19 mouse cellular contexts compared by ENCODE assay signal in the genomic region with DNA sequence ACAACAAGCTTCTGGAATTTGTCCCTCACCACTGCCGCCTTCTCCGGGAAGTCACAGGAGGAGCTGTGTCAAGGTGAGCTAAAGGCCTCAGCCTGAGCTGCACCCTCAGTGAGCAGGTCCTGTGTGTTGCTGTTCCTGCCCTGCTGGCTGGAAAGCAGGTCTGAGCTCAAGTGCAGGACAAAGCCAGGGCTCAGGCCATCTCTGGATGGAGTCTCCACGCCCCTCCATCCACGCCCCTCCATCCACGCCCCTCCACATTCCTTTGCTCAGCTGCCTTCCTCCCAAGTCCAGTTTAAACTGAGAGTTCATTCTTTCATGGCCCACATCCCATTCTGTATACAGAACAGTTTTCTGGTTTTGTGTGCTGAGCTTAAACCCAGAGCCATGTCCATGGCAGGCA. TPM values are rescaled to one million over a fixed set of nuclear protein-coding genes. Genes with fewer than 3 reads are reported as not detected.
"Had no signal": no experiment of that assay in that cellular context is flagged by ENCODE, and none has a peak within 500 bp of the region (broad histone marks: within the 10 kb centered on the region; RNA-seq: fewer than 3 reads in every experiment).

No protein-coding gene starts in this region.

- H3K27ac ChIP-seq: midbrain, embryonic 10.5 days; midbrain, embryonic 12.5 days; neural tube, embryonic 12.5 days had no signal

- H3K9ac ChIP-seq: lung, embryonic 14.5 days; midbrain, embryonic 12.5 days; neural tube, embryonic 12.5 days had no signal

- H3K9me3 ChIP-seq: midbrain, embryonic 10.5 days; midbrain, embryonic 12.5 days; neural tube, embryonic 12.5 days had no signal

- H3K4me1 ChIP-seq: midbrain, embryonic 10.5 days; midbrain, embryonic 12.5 days; neural tube, embryonic 12.5 days had no signal

- DNase-seq: lung, adult 18-20 months; lung, embryonic 14.5 days; lung, postnatal 4 days; midbrain, embryonic 14.5 days; right cerebral cortex, postnatal 14 days; right cerebral cortex, postnatal 4 days; spleen, adult 18-20 months; thymus, adult 18-20 months; thymus, postnatal 14 days; thymus, postnatal 36 days had no signal

- H3K4me2 ChIP-seq: lung, embryonic 14.5 days; midbrain, embryonic 12.5 days; neural tube, embryonic 12.5 days had no signal

- ATAC-seq: lung, postnatal 0 days; midbrain, embryonic 16.5 days had no signal

- H3K4me3 ChIP-seq: midbrain, embryonic 10.5 days; midbrain, embryonic 12.5 days; neural tube, embryonic 12.5 days had no signal

- H3K27me3 ChIP-seq: midbrain, embryonic 12.5 days; neural tube, embryonic 12.5 days had no signal

RNA-seq across cellular contexts. Expression of a gene that starts 34.1 kb away (rescaled TPM):
- total RNA-seq: megakaryocyte-erythroid progenitor cell, adult 5-6 weeks; monocyte, adult 5-6 weeks; neutrophil, adult 5-6 weeks had no signal
- polyA plus RNA-seq: midbrain, embryonic 10.5 days had no signal

RNA-seq across cellular contexts. Expression of a gene that starts 40.5 kb away (rescaled TPM):
- total RNA-seq: megakaryocyte, adult 5-6 weeks; megakaryocyte-erythroid progenitor cell, adult 5-6 weeks; monocyte, adult 5-6 weeks; neutrophil, adult 5-6 weeks had no signal
- polyA plus RNA-seq: midbrain, embryonic 10.5 days; neural tube, embryonic 12.5 days had no signal
